Comparison of ENCODE assay signal across 8 mouse cellular contexts in genomic region chr17:74717618-74718151, GRCm38 (mm10). TPM values are rescaled to one million over a fixed set of nuclear protein-coding genes. Genes with fewer than 3 reads are reported as not detected.
A peak's percentile ranks its signal among the peaks of the same experiment; 100 is the strongest.
DNase-seq lines count a peak whose midpoint lies in the region; ATAC-seq and TF ChIP-seq lines count a peak whose summit lies in the region.

Ttc27 (plus strand) TSS chr17:74717732.

- peaks cover 42% of the 10 kb centered on the region for H3K36me3 ChIP-seq in E14TG2a.4 (ENCODE audit: insufficient read depth, low read length)
- H3K36me3 ChIP-seq in forebrain, embryonic 12.5 days (replicated peaks): peaks cover 10% of the 10 kb centered on the region
- peaks cover 11% of the 10 kb centered on the region; the same call in 1 of the 2 replicates for H3K36me3 ChIP-seq in heart, postnatal 0 days (replicated peaks; ENCODE audit: control insufficient read depth, insufficient read depth, low read length)
- H3K36me3 ChIP-seq in liver, embryonic 16.5 days (ENCODE audit: control insufficient read depth, insufficient read depth): peaks cover 4% of the 10 kb centered on the region; the same call in 1 of the 2 replicates
- peaks cover 21% of the 10 kb centered on the region for H3K36me3 ChIP-seq in neural tube, embryonic 13.5 days
- no peaks in the 10 kb centered on the region for H3K36me3 ChIP-seq in testis, adult 2 months (ENCODE audit: control insufficient read depth, insufficient read depth, low read length)

- peaks cover 18% of the 10 kb centered on the region for H3K4me1 ChIP-seq in E14TG2a.4 (replicated peaks; ENCODE audit: low read depth, low read length)
- peaks cover 8% of the 10 kb centered on the region for H3K4me1 ChIP-seq in forebrain, embryonic 12.5 days
- H3K4me1 ChIP-seq in heart, postnatal 0 days (ENCODE audit: control insufficient read depth, insufficient read depth): peaks cover 9% of the 10 kb centered on the region
- H3K4me1 ChIP-seq in liver, embryonic 16.5 days (ENCODE audit: control insufficient read depth, low read depth, low read length): peaks cover 8% of the 10 kb centered on the region
- H3K4me1 ChIP-seq in neural tube, embryonic 13.5 days (replicated peaks): peaks cover 10% of the 10 kb centered on the region
- no peaks in the 10 kb centered on the region for H3K4me1 ChIP-seq in testis, adult 2 months (ENCODE audit: control insufficient read depth, insufficient read depth, low read length)

- H3K9me3 ChIP-seq in E14TG2a.4 (ENCODE audit: low read length): no peaks in the 10 kb centered on the region
- H3K9me3 ChIP-seq in forebrain, embryonic 12.5 days: no peaks in the 10 kb centered on the region
- no peaks in the 10 kb centered on the region for H3K9me3 ChIP-seq in heart, postnatal 0 days (replicated peaks; ENCODE audit: control insufficient read depth, low read length)
- no peaks in the 10 kb centered on the region for H3K9me3 ChIP-seq in liver, embryonic 16.5 days (replicated peaks; ENCODE audit: control insufficient read depth, low read length)
- H3K9me3 ChIP-seq in neural tube, embryonic 13.5 days: no peaks in the 10 kb centered on the region

- TF ChIP-seq POLR2A in testis, adult 2 months (IDR thresholded peaks at IDR 0.05; ENCODE audit: control insufficient read depth, low read depth, low read length): peak; percentile 91

- WGBS in forebrain, embryonic 12.5 days: under 1% methylated on average over 31 of the region's 31 CpGs
- WGBS in heart, postnatal 0 days: under 1% methylated on average over 31 of the region's 31 CpGs
- WGBS in liver, embryonic 16.5 days (ENCODE audit: insufficient replicate concordance): under 1% methylated on average over 31 of the region's 31 CpGs
- 1% methylated on average over 31 of the region's 31 CpGs for WGBS in neural tube, embryonic 13.5 days

- H3K27ac ChIP-seq in forebrain, embryonic 12.5 days: no peak within 1 kb of the TSS
- peak within 1 kb of the TSS; percentile 36; the same call in 1 of the 2 replicates for H3K27ac ChIP-seq in heart, postnatal 0 days (ENCODE audit: low read depth)
- no peak within 1 kb of the TSS for H3K27ac ChIP-seq in liver, embryonic 16.5 days (ENCODE audit: low read length)
- H3K27ac ChIP-seq in neural tube, embryonic 13.5 days (replicated peaks): 0 out of 2 replicates have a peak within 1 kb of the TSS, but pooled peaks have one; percentile 20
- H3K27ac ChIP-seq in testis, adult 2 months (ENCODE audit: control insufficient read depth, insufficient read depth, low read depth, low read length): peak within 1 kb of the TSS; percentile 33

- H3K9ac ChIP-seq in forebrain, embryonic 12.5 days: peak within 1 kb of the TSS; percentile 72
- peak within 1 kb of the TSS; percentile 62 for H3K9ac ChIP-seq in heart, postnatal 0 days (replicated peaks; ENCODE audit: low read depth, low read length)
- H3K9ac ChIP-seq in liver, embryonic 16.5 days (ENCODE audit: low read depth, low read length): peak within 1 kb of the TSS; percentile 72
- peak within 1 kb of the TSS; percentile 76 for H3K9ac ChIP-seq in neural tube, embryonic 13.5 days

- peak within 1 kb of the TSS; percentile 80 for H3K4me2 ChIP-seq in forebrain, embryonic 12.5 days
- peak within 1 kb of the TSS; percentile 91 for H3K4me2 ChIP-seq in heart, postnatal 0 days (ENCODE audit: low read depth, low read length)
- peak within 1 kb of the TSS; percentile 74 for H3K4me2 ChIP-seq in liver, embryonic 16.5 days (ENCODE audit: low read depth, low read length)
- H3K4me2 ChIP-seq in neural tube, embryonic 13.5 days: peak within 1 kb of the TSS; percentile 90

- TF ChIP-seq EP300 in heart, postnatal 0 days (IDR thresholded peaks at IDR 0.05; ENCODE audit: low read depth): no peak

- no peaks in the 10 kb centered on the region for H3K27me3 ChIP-seq in E14TG2a.4 (ENCODE audit: insufficient read depth, low read length)
- H3K27me3 ChIP-seq in forebrain, embryonic 12.5 days: peaks cover 12% of the 10 kb centered on the region; the same call in 1 of the 2 replicates
- no peaks in the 10 kb centered on the region for H3K27me3 ChIP-seq in heart, postnatal 0 days (ENCODE audit: control insufficient read depth, insufficient read depth, low read length)
- H3K27me3 ChIP-seq in liver, embryonic 16.5 days (ENCODE audit: control insufficient read depth, insufficient read depth, low read depth, low read length): no peaks in the 10 kb centered on the region
- H3K27me3 ChIP-seq in neural tube, embryonic 13.5 days: peaks cover 3% of the 10 kb centered on the region; the same call in 1 of the 2 replicates
- no peaks in the 10 kb centered on the region for H3K27me3 ChIP-seq in testis, adult 2 months (ENCODE audit: control insufficient read depth, insufficient read depth, low read length)

- peak; percentile 99 for DNase-seq in c-Kit-positive CD71-positive TER-119-positive erythroid progenitor cells, embryonic 14.5 days (ENCODE audit: low spot score)
- peak; percentile 94 for DNase-seq in heart, postnatal 0 days (ENCODE audit: low spot score)
- peak; percentile 98 to 99 for DNase-seq in kidney, postnatal 4 days

- H3K4me3 ChIP-seq in E14TG2a.4 (replicated peaks; ENCODE audit: low read length): peak within 1 kb of the TSS; percentile 99
- H3K4me3 ChIP-seq in forebrain, embryonic 12.5 days (replicated peaks): peak within 1 kb of the TSS; percentile 80
- peak within 1 kb of the TSS; percentile 74 for H3K4me3 ChIP-seq in heart, postnatal 0 days (ENCODE audit: low read depth, low read length)
- peak within 1 kb of the TSS; percentile 86 for H3K4me3 ChIP-seq in liver, embryonic 16.5 days (ENCODE audit: low read depth, low read length)
- peak within 1 kb of the TSS; percentile 61 for H3K4me3 ChIP-seq in neural tube, embryonic 13.5 days
- H3K4me3 ChIP-seq in testis, adult 2 months (ENCODE audit: control insufficient read depth, low read depth, low read length): peak within 1 kb of the TSS; percentile 85

- peak; percentile 95 for ATAC-seq in forebrain, embryonic 12.5 days (ENCODE audit: low FRiP score)
- peak; percentile 94 for ATAC-seq in heart, postnatal 0 days (ENCODE audit: insufficient read depth, low read depth)
- ATAC-seq in liver, embryonic 16.5 days (ENCODE audit: low read depth): peak; percentile 87
- peak; percentile 93 for ATAC-seq in neural tube, embryonic 13.5 days (ENCODE audit: low read depth)

- TF ChIP-seq CTCF in E14TG2a.4 (conservative IDR thresholded peaks at IDR 0.05; ENCODE audit: low read length): no peak
- TF ChIP-seq CTCF in heart, postnatal 0 days (IDR thresholded peaks at IDR 0.05; ENCODE audit: low read depth): no peak
- no peak for TF ChIP-seq CTCF in testis, adult 2 months (IDR thresholded peaks at IDR 0.05; ENCODE audit: control insufficient read depth, insufficient read depth, insufficient replicate concordance, low read depth, low read length)

RNA-seq across cellular contexts. Expression of gene Ttc27, which starts in this region (rescaled TPM):
- polyA plus RNA-seq in forebrain, embryonic 12.5 days (2016; fragmentation: Nextera tagmentation; extraction: Ambion mirVana): 22.9 and 23.0 TPM in 2 replicates
- total RNA-seq in heart, postnatal 0 days (2014; rRNA removed; ENCODE audit: low replicate concordance): 8.5 and 11.7 TPM in 2 replicates
- 16.2 and 17.0 TPM in 2 replicates for polyA plus RNA-seq in heart, postnatal 0 days (2015; fragmentation: Nextera tagmentation; extraction: Ambion mirVana)
- polyA plus RNA-seq in liver, embryonic 16.5 days (2015; fragmentation: Nextera tagmentation; extraction: Ambion mirVana): 10.7 and 11.5 TPM in 2 replicates
- 18.0 and 18.9 TPM in 2 replicates for polyA plus RNA-seq in neural tube, embryonic 13.5 days (2015; fragmentation: Nextera tagmentation; extraction: Ambion mirVana)
- 10.4 and 10.5 TPM in 2 replicates for polyA plus RNA-seq in testis, adult 2 months (2012; rRNA removed)

Comparison
In these comparisons a context has a peak if more than half of its experiments do, and no peak if none do; other contexts are left out.
1. H3K27ac ChIP-seq: peak in heart, postnatal 0 days (single experiment), neural tube, embryonic 13.5 days (single experiment) and testis, adult 2 months (single experiment); none in forebrain, embryonic 12.5 days (single experiment) and liver, embryonic 16.5 days (single experiment).
2. Peak in every context shown above with its lines, with median percentiles within 50 percentile points of each other: H3K4me3 ChIP-seq, DNase-seq, ATAC-seq, H3K4me2 ChIP-seq and H3K9ac ChIP-seq.